Mouse (Mus musculus) heart, embryonic 11.5 days (tissue): Measurements from ENCODE around the gene Tmem45a. TPM values are rescaled to one million over a fixed set of nuclear protein-coding genes. Genes with fewer than 3 reads are reported as not detected.

Source experiments
- ATAC-seq: fragments of 200-750 bp; cut with Nextera tagmentation; replicated peaks from 2 replicates; pipeline ENCODE4 v1.8.0; 2017; ENCODE audit warnings: moderate library complexity; ENCODE audit not compliant: insufficient number of reproducible peaks, low FRiP score, low TSS enrichment
- H3K27ac ChIP-seq: fragments of 300-500 bp; sonication (generic); 2 replicates; pipeline ENCODE4 v1.5.1; 2014; ENCODE audit warnings: mild to moderate bottlenecking, low read depth, low read length
- H3K27me3 ChIP-seq: fragments of 300-500 bp; sonication (generic); 2 replicates; pipeline ENCODE4 v1.6.1; 2014; ENCODE audit warnings: mild to moderate bottlenecking, low read length, mixed read lengths; ENCODE audit not compliant: control insufficient read depth, insufficient read depth
- H3K36me3 ChIP-seq: fragments of 300-500 bp; sonication (generic); 2 replicates; pipeline ENCODE4 v1.6.1; 2014; ENCODE audit warnings: mild to moderate bottlenecking, low read length, moderate library complexity, mixed read lengths; ENCODE audit not compliant: control insufficient read depth, insufficient read depth
- H3K4me1 ChIP-seq: fragments of 300-500 bp; sonication (generic); 2 replicates; pipeline ENCODE4 v1.6.1; 2014; ENCODE audit warnings: low read length; ENCODE audit not compliant: control insufficient read depth, insufficient read depth
- H3K4me2 ChIP-seq: fragments of 300-500 bp; sonication (generic); 2 replicates; pipeline ENCODE4 v1.6.1; 2014; ENCODE audit warnings: mild to moderate bottlenecking, moderate library complexity
- H3K4me3 ChIP-seq: fragments of 300-500 bp; sonication (generic); 2 replicates; pipeline ENCODE4 v1.5.1; 2014; ENCODE audit warnings: low read depth, low read length
- H3K9ac ChIP-seq: fragments of 300-500 bp; sonication (generic); 2 replicates; pipeline ENCODE4 v1.6.1; 2014; ENCODE audit warnings: mild to moderate bottlenecking, low read depth, low read length, moderate library complexity
- H3K9me3 ChIP-seq: fragments of 300-500 bp; sonication (generic); replicated peaks from 2 replicates; pipeline ENCODE4 v1.6.1; 2016; ENCODE audit warnings: low read length; ENCODE audit not compliant: control insufficient read depth
- WGBS: fragments of 180-500 bp; shearing (Covaris S2); extraction: QIAGEN DNeasy Blood & Tissue Kit; methylation state at CpG from one replicate; pipeline ENCODE4 v1.1.7; 2014; ENCODE audit not compliant: insufficient replicate concordance; 5-methylcytosine and 5-hydroxymethylcytosine counted together
- polyA plus RNA-seq: library from polyadenylated mRNA; unstranded; fragments of >200 nt; fragmentation: Nextera tagmentation; extraction: Ambion mirVana; gene quantifications from 2 replicates; pipeline ENCODE4 v1.2.1, GENCODE M21; 2014

Gene Tmem45a
- polyA plus RNA-seq, 1 experiment from 2014 or later, result 8.3 TPM

- H3K9me3 ChIP-seq, result no peaks in the 10 kb centered on the region
- no peaks in the 10 kb centered on the region for H3K27me3 ChIP-seq
- H3K4me2 ChIP-seq, result no peak overlapping the region
- H3K9ac ChIP-seq, result no peak overlapping the region
- H3K4me3 ChIP-seq, result no peak overlapping the region
- ATAC-seq, result no peak
- no peak overlapping the region for H3K27ac ChIP-seq
- 77% methylated on average over 2 of the region's 2 CpGs for WGBS
- H3K4me1 ChIP-seq, result no peaks in the 10 kb centered on the region
- H3K36me3 ChIP-seq, result no peaks in the 10 kb centered on the region
These were observed 100.0 kb downstream of the Tmem45a start for GRCm38 (mm10) chr16:56785943-56786342.

- H3K4me3 ChIP-seq, result no peak overlapping the region
- no peaks in the 10 kb centered on the region for H3K27me3 ChIP-seq
- ATAC-seq, result no peak
- H3K4me2 ChIP-seq, result no peak overlapping the region
- WGBS, result 46% methylated on average over 10 of the region's 10 CpGs
- no peak overlapping the region for H3K9ac ChIP-seq
- H3K4me1 ChIP-seq, result no peaks in the 10 kb centered on the region
- H3K27ac ChIP-seq, result no peak overlapping the region
- H3K36me3 ChIP-seq, result no peaks in the 10 kb centered on the region
- no peaks in the 10 kb centered on the region for H3K9me3 ChIP-seq
These were observed 114.5 kb downstream of the Tmem45a start for GRCm38 (mm10) chr16:56771163-56772105.

Other genes starting within 250 kb of the Tmem45a start
- gene Tfg, start 168.7 kb downstream of the Tmem45a start, polyA plus RNA-seq, result 159 and 162 TPM in 2 replicates
- not detected in 2 replicates for gene Adgrg7, start 90.3 kb downstream of the Tmem45a start, polyA plus RNA-seq
- 1.3 and 2.0 TPM in 2 replicates for gene Lnp1, start 41.9 kb upstream of the Tmem45a start, polyA plus RNA-seq
- gene Tmem45a2, start 185.2 kb upstream of the Tmem45a start, polyA plus RNA-seq, result not detected in 2 replicates
- gene Tomm70a, start 235.5 kb upstream of the Tmem45a start, polyA plus RNA-seq, result 48.3 and 53.7 TPM in 2 replicates